Mouse (Mus musculus) intestine, embryonic 14.5 days (tissue): ENCODE results near the gene Dapl1. TPM values are rescaled to one million over a fixed set of nuclear protein-coding genes. Genes with fewer than 3 reads are reported as not detected.

Experiments
- ATAC-seq: fragments of 200-750 bp; cut with Nextera tagmentation; replicated peaks from 2 replicates; pipeline ENCODE4 v1.8.0; 2017; ENCODE audit warnings: low read depth, moderate number of reproducible peaks, moderate TSS enrichment, moderate library complexity; ENCODE audit not compliant: low FRiP score, low TSS enrichment
- DNase-seq: peaks from one replicate; pipeline ENCODE4 v3.0.0-alpha.2; 2018; ENCODE audit warnings: low spot score
- H3K27ac ChIP-seq: fragments of 300-500 bp; sonication (generic); 2 replicates; pipeline ENCODE4 v1.5.1; 2014; ENCODE audit warnings: low read depth, mild to moderate bottlenecking, control low read depth
- H3K27me3 ChIP-seq: fragments of 300-500 bp; sonication (generic); replicated peaks from 2 replicates; pipeline ENCODE4 v1.6.1; 2014; ENCODE audit warnings: low read length, control low read depth; ENCODE audit not compliant: control insufficient read depth, insufficient read depth
- H3K36me3 ChIP-seq: fragments of 300-500 bp; sonication (generic); 2 replicates; pipeline ENCODE4 v1.6.1; 2014; ENCODE audit warnings: low read length, control low read depth; ENCODE audit not compliant: control insufficient read depth, insufficient read depth
- H3K4me1 ChIP-seq: fragments of 300-500 bp; sonication (generic); replicated peaks from 2 replicates; pipeline ENCODE4 v1.6.1; 2014; ENCODE audit warnings: low read length, control low read depth, mixed read lengths; ENCODE audit not compliant: control insufficient read depth, insufficient read depth
- H3K4me2 ChIP-seq: fragments of 300-500 bp; sonication (generic); 2 replicates; pipeline ENCODE4 v1.6.1; 2014; ENCODE audit warnings: low read length
- H3K4me3 ChIP-seq: fragments of 300-500 bp; sonication (generic); 2 replicates; pipeline ENCODE4 v1.5.1; 2014; ENCODE audit warnings: low read depth, low read length, control low read depth, mixed read lengths
- H3K9ac ChIP-seq: fragments of 300-500 bp; sonication (generic); 2 replicates; pipeline ENCODE4 v1.6.1; 2014; ENCODE audit warnings: mild to moderate bottlenecking, low read length
- H3K9me3 ChIP-seq: fragments of 300-500 bp; sonication (generic); 2 replicates; pipeline ENCODE4 v1.6.1; 2016; ENCODE audit warnings: low read length, control low read depth; ENCODE audit not compliant: control insufficient read depth
- WGBS: fragments of 180-500 bp; shearing (Covaris S2); extraction: QIAGEN DNeasy Blood & Tissue Kit; methylation state at CpG from one replicate; pipeline ENCODE4 v1.1.7; 2014; 5-methylcytosine and 5-hydroxymethylcytosine counted together
- polyA plus RNA-seq: library from polyadenylated mRNA; unstranded; fragments of >200 nt; fragmentation: Nextera tagmentation; extraction: Ambion mirVana; gene quantifications from 2 replicates; pipeline ENCODE4 v1.2.1, GENCODE M21; 2014

Dapl1 gene
- polyA plus RNA-seq, 1 experiment from 2014 or later: not detected

GRCm38 (mm10) chr2:59522079-59522684 lies 37.7 kb downstream of the Dapl1 start:
- H3K36me3 ChIP-seq: no peaks in the 10 kb centered on the region
- peak; percentile 17; the same call in 1 of the 2 replicates for ATAC-seq
- no peaks in the 10 kb centered on the region for H3K9me3 ChIP-seq
- peak overlapping the region; percentile 28 for H3K4me2 ChIP-seq
- DNase-seq: peak; percentile 92
- 19% methylated on average over 19 of the region's 19 CpGs for WGBS
- H3K27ac ChIP-seq: no peak overlapping the region
- no peaks in the 10 kb centered on the region for H3K27me3 ChIP-seq
- H3K4me1 ChIP-seq: peaks cover 20% of the 10 kb centered on the region
- H3K4me3 ChIP-seq: no peak overlapping the region
- H3K9ac ChIP-seq: peak overlapping the region; percentile 14; the same call in 1 of the 2 replicates

GRCm38 (mm10) chr2:59523526-59523925 lies 39.1 kb downstream of the Dapl1 start:
- no peaks in the 10 kb centered on the region for H3K9me3 ChIP-seq
- 87% methylated on average over 3 of the region's 3 CpGs for WGBS
- DNase-seq: no peak
- no peaks in the 10 kb centered on the region for H3K36me3 ChIP-seq
- no peak for ATAC-seq
- no peak overlapping the region for H3K4me3 ChIP-seq
- H3K4me2 ChIP-seq: no peak overlapping the region
- no peaks in the 10 kb centered on the region for H3K27me3 ChIP-seq
- H3K9ac ChIP-seq: no peak overlapping the region
- H3K27ac ChIP-seq: no peak overlapping the region
- peaks cover 20% of the 10 kb centered on the region for H3K4me1 ChIP-seq

GRCm38 (mm10) chr2:59526893-59527292 lies 42.4 kb downstream of the Dapl1 start:
- no peaks in the 10 kb centered on the region for H3K9me3 ChIP-seq
- H3K4me1 ChIP-seq: peaks cover 24% of the 10 kb centered on the region
- 74% methylated on average over 9 of the region's 9 CpGs for WGBS
- no peak overlapping the region for H3K4me3 ChIP-seq
- H3K27ac ChIP-seq: no peak overlapping the region
- H3K27me3 ChIP-seq: no peaks in the 10 kb centered on the region
- H3K4me2 ChIP-seq: no peak overlapping the region
- DNase-seq: no peak
- no peaks in the 10 kb centered on the region for H3K36me3 ChIP-seq
- ATAC-seq: no peak
- no peak overlapping the region for H3K9ac ChIP-seq

GRCm38 (mm10) chr2:59529574-59530080 lies 45.2 kb downstream of the Dapl1 start:
- Histone ChIP-seq H3K4me1 (peaks cover 15% of the 10 kb centered on the region), H3K27ac (no peak overlapping the region), H3K36me3 (no peaks in the 10 kb centered on the region), H3K4me3 (no peak overlapping the region), H3K27me3 (no peaks in the 10 kb centered on the region), H3K9me3 (no peaks in the 10 kb centered on the region), H3K4me2 (no peak overlapping the region), H3K9ac (no peak overlapping the region)
- no peak for DNase-seq
- WGBS: 43% methylated on average over 17 of the region's 17 CpGs
- ATAC-seq: 0 out of 2 replicates have a peak, but pooled peaks have one; percentile 7

GRCm38 (mm10) chr2:59530811-59531210 lies 46.4 kb downstream of the Dapl1 start:
- no peak for DNase-seq
- ATAC-seq: no peak
- Histone ChIP-seq H3K9me3 (no peaks in the 10 kb centered on the region), H3K4me3 (no peak overlapping the region), H3K9ac (no peak overlapping the region), H3K4me1 (peaks cover 6% of the 10 kb centered on the region; the same call in 1 of the 2 replicates), H3K27ac (no peak overlapping the region), H3K36me3 (no peaks in the 10 kb centered on the region), H3K27me3 (no peaks in the 10 kb centered on the region), H3K4me2 (no peak overlapping the region)
- 93% methylated on average over 3 of the region's 3 CpGs for WGBS

- Histone ChIP-seq H3K36me3 (no peaks in the 10 kb centered on the region), H3K4me2 (no peak overlapping the region), H3K4me3 (no peak overlapping the region), H3K4me1 (peaks cover 6% of the 10 kb centered on the region; the same call in 1 of the 2 replicates), H3K27ac (no peak overlapping the region), H3K27me3 (no peaks in the 10 kb centered on the region), H3K9ac (no peak overlapping the region), H3K9me3 (no peaks in the 10 kb centered on the region)
- WGBS: 90% methylated on average over 3 of the region's 3 CpGs
- no peak for ATAC-seq
- no peak for DNase-seq
Measured at GRCm38 (mm10) chr2:59532999-59533398, 48.5 kb downstream of the Dapl1 start.

GRCm38 (mm10) chr2:59533504-59533903 lies 49.1 kb downstream of the Dapl1 start:
- Histone ChIP-seq H3K4me1 (peaks cover 6% of the 10 kb centered on the region; the same call in 1 of the 2 replicates), H3K9ac (no peak overlapping the region), H3K9me3 (no peaks in the 10 kb centered on the region), H3K27me3 (no peaks in the 10 kb centered on the region), H3K4me2 (no peak overlapping the region), H3K36me3 (no peaks in the 10 kb centered on the region), H3K27ac (no peak overlapping the region), H3K4me3 (no peak overlapping the region)
- 88% methylated on average over 10 of the region's 10 CpGs for WGBS
- ATAC-seq (no peak), DNase-seq (no peak)

GRCm38 (mm10) chr2:59533971-59534748 lies 49.7 kb downstream of the Dapl1 start:
- Histone ChIP-seq H3K27me3 (no peaks in the 10 kb centered on the region), H3K27ac (no peak overlapping the region), H3K4me2 (no peak overlapping the region), H3K4me3 (no peak overlapping the region), H3K9ac (no peak overlapping the region), H3K9me3 (no peaks in the 10 kb centered on the region), H3K4me1 (peaks cover 6% of the 10 kb centered on the region; the same call in 1 of the 2 replicates), H3K36me3 (no peaks in the 10 kb centered on the region)
- DNase-seq (no peak), ATAC-seq (no peak)
- WGBS: 76% methylated on average over 15 of the region's 15 CpGs
